Mouse (Mus musculus) liver, embryonic 14.5 days (tissue): ENCODE measurements around the gene Phyhipl.

Experiments
- CTCF ChIP-seq: IDR thresholded peaks from 2 replicates; pipeline ENCODE4 v1.5.1; 2016; ENCODE audit warnings: antibody characterized with exemption, low read depth, control low read depth
- EP300 ChIP-seq: IDR thresholded peaks from 2 replicates; pipeline ENCODE4 v1.6.1; 2016; ENCODE audit warnings: antibody characterized with exemption, low read depth

- TF ChIP-seq CTCF = no peak
- no peak for TF ChIP-seq EP300
Measured at GRCm38 (mm10) chr10:70635261-70635660, 20.5 kb downstream of the Phyhipl start.
